Mouse (Mus musculus): ENCODE measurements around the gene Ndufa8.

GRCm38 (mm10) chr2:35992259-35992658 is 56.9 kb downstream of the Ndufa8 start:
- no peak for TF ChIP-seq POLR2A (IDR thresholded peaks at IDR 0.05; ENCODE audit: low read depth, low read length)
- no peak for TF ChIP-seq CTCF (IDR thresholded peaks at IDR 0.05; ENCODE audit: borderline replicate concordance, insufficient read depth, low read length)

Measured in embryonic fibroblast, embryonic 13.5 days (primary cell).